Mouse (Mus musculus): ENCODE results near the gene Ip6k1. TPM values are rescaled to one million over a fixed set of nuclear protein-coding genes. Genes with fewer than 3 reads are reported as not detected.

Ip6k1 gene
- polyA plus RNA-seq, 1 experiment from 2014 or later: 27.9 TPM

GRCm38 (mm10) chr9:107995513-107995912 lies 6.8 kb upstream of the Ip6k1 start:
- Histone ChIP-seq H3K9me3 (ENCODE audit: control insufficient read depth) (no peaks in the 10 kb centered on the region), H3K4me3 (ENCODE audit: low read depth, low read length) (no peak overlapping the region), H3K27me3 (replicated peaks; ENCODE audit: control insufficient read depth, insufficient read depth, low read length) (no peaks in the 10 kb centered on the region), H3K4me2 (replicated peaks; ENCODE audit: low read depth) (no peak overlapping the region), H3K36me3 (ENCODE audit: control insufficient read depth, insufficient read depth) (no peaks in the 10 kb centered on the region), H3K4me1 (replicated peaks; ENCODE audit: control insufficient read depth, insufficient read depth, low read length) (no peaks in the 10 kb centered on the region), H3K27ac (ENCODE audit: low read depth, low read length) (no peak overlapping the region), H3K9ac (ENCODE audit: low read depth, low read length) (no peak overlapping the region)
- WGBS: 94% methylated on average over 21 of the region's 21 CpGs
- ATAC-seq: no peak
- no peak for TF ChIP-seq CTCF (IDR thresholded peaks at IDR 0.05; ENCODE audit: low read depth)

- Histone ChIP-seq H3K4me2 (replicated peaks; ENCODE audit: low read depth) (no peak within 1 kb of the TSS), H3K4me1 (replicated peaks; ENCODE audit: control insufficient read depth, insufficient read depth, low read length) (no peaks in the 10 kb centered on the region), H3K9ac (ENCODE audit: low read depth, low read length) (no peak within 1 kb of the TSS), H3K27me3 (replicated peaks; ENCODE audit: control insufficient read depth, insufficient read depth, low read length) (no peaks in the 10 kb centered on the region), H3K4me3 (ENCODE audit: low read depth, low read length) (no peak within 1 kb of the TSS), H3K9me3 (ENCODE audit: control insufficient read depth) (no peaks in the 10 kb centered on the region), H3K27ac (ENCODE audit: low read depth, low read length) (no peak within 1 kb of the TSS), H3K36me3 (ENCODE audit: control insufficient read depth, insufficient read depth) (no peaks in the 10 kb centered on the region)
- ATAC-seq: no peak
- WGBS: 84% methylated on average over 5 of the region's 5 CpGs
- no peak for TF ChIP-seq CTCF (IDR thresholded peaks at IDR 0.05; ENCODE audit: low read depth)
These were observed 6.3 kb upstream of the Ip6k1 start, which contains the start of gene Gm20662 for GRCm38 (mm10) chr9:107996049-107996448. Gene Gm20662 (plus strand): TSS chr9:107996349.

GRCm38 (mm10) chr9:108002778-108003530 lies 653 bp downstream of the Ip6k1 start:
- Histone ChIP-seq H3K4me3 (ENCODE audit: low read depth, low read length) (peak overlapping the region; percentile 100), H3K27me3 (replicated peaks; ENCODE audit: control insufficient read depth, insufficient read depth, low read length) (no peaks in the 10 kb centered on the region), H3K27ac (ENCODE audit: low read depth, low read length) (peak overlapping the region; percentile 96), H3K4me2 (replicated peaks; ENCODE audit: low read depth) (peak overlapping the region; percentile 95), H3K9ac (ENCODE audit: low read depth, low read length) (peak overlapping the region; percentile 100), H3K4me1 (replicated peaks; ENCODE audit: control insufficient read depth, insufficient read depth, low read length) (0 out of 2 replicates have a peak, but pooled peaks cover 6% of the 10 kb centered on the region), H3K9me3 (ENCODE audit: control insufficient read depth) (no peaks in the 10 kb centered on the region), H3K36me3 (ENCODE audit: control insufficient read depth, insufficient read depth) (no peaks in the 10 kb centered on the region)
- ATAC-seq: peak; percentile 37; the same call in 1 of the 2 replicates
- no peak for TF ChIP-seq CTCF (IDR thresholded peaks at IDR 0.05; ENCODE audit: low read depth)
- WGBS: under 1% methylated on average over 50 of the region's 50 CpGs

GRCm38 (mm10) chr9:108003531-108003890 lies 1.2 kb downstream of the Ip6k1 start:
- TF ChIP-seq CTCF (IDR thresholded peaks at IDR 0.05; ENCODE audit: low read depth): no peak
- Histone ChIP-seq H3K4me2 (replicated peaks; ENCODE audit: low read depth) (peak overlapping the region; percentile 95), H3K4me1 (replicated peaks; ENCODE audit: control insufficient read depth, insufficient read depth, low read length) (0 out of 2 replicates have a peak, but pooled peaks cover 6% of the 10 kb centered on the region), H3K9ac (ENCODE audit: low read depth, low read length) (peak overlapping the region; percentile 100), H3K27ac (ENCODE audit: low read depth, low read length) (peak overlapping the region; percentile 96; the same call in 1 of the 2 replicates), H3K27me3 (replicated peaks; ENCODE audit: control insufficient read depth, insufficient read depth, low read length) (no peaks in the 10 kb centered on the region), H3K4me3 (ENCODE audit: low read depth, low read length) (peak overlapping the region; percentile 100), H3K9me3 (ENCODE audit: control insufficient read depth) (no peaks in the 10 kb centered on the region), H3K36me3 (ENCODE audit: control insufficient read depth, insufficient read depth) (no peaks in the 10 kb centered on the region)
- ATAC-seq: no peak
- 19% methylated on average over 8 of the region's 8 CpGs for WGBS

GRCm38 (mm10) chr9:108008041-108008440 lies 5.7 kb downstream of the Ip6k1 start:
- WGBS: 71% methylated on average over 5 of the region's 5 CpGs
- Histone ChIP-seq H3K4me3 (ENCODE audit: low read depth, low read length) (no peak overlapping the region), H3K27ac (ENCODE audit: low read depth, low read length) (no peak overlapping the region), H3K36me3 (ENCODE audit: control insufficient read depth, insufficient read depth) (no peaks in the 10 kb centered on the region), H3K9me3 (ENCODE audit: control insufficient read depth) (no peaks in the 10 kb centered on the region), H3K9ac (ENCODE audit: low read depth, low read length) (no peak overlapping the region), H3K27me3 (replicated peaks; ENCODE audit: control insufficient read depth, insufficient read depth, low read length) (no peaks in the 10 kb centered on the region), H3K4me2 (replicated peaks; ENCODE audit: low read depth) (no peak overlapping the region), H3K4me1 (replicated peaks; ENCODE audit: control insufficient read depth, insufficient read depth, low read length) (no peaks in the 10 kb centered on the region)
- no peak for ATAC-seq
- TF ChIP-seq CTCF (IDR thresholded peaks at IDR 0.05; ENCODE audit: low read depth): no peak

GRCm38 (mm10) chr9:108010385-108010784 lies 8.1 kb downstream of the Ip6k1 start:
- no peaks in the 10 kb centered on the region for H3K9me3 ChIP-seq (ENCODE audit: control insufficient read depth)
- no peak for TF ChIP-seq CTCF (IDR thresholded peaks at IDR 0.05; ENCODE audit: low read depth)
- no peak for ATAC-seq

More at GRCm38 (mm10) chr9:108010385-108010784, 8.1 kb downstream of the Ip6k1 start:
- Histone ChIP-seq H3K36me3 (ENCODE audit: control insufficient read depth, insufficient read depth) (no peaks in the 10 kb centered on the region), H3K4me3 (ENCODE audit: low read depth, low read length) (no peak overlapping the region), H3K9ac (ENCODE audit: low read depth, low read length) (no peak overlapping the region), H3K27ac (ENCODE audit: low read depth, low read length) (no peak overlapping the region), H3K27me3 (replicated peaks; ENCODE audit: control insufficient read depth, insufficient read depth, low read length) (no peaks in the 10 kb centered on the region), H3K4me1 (replicated peaks; ENCODE audit: control insufficient read depth, insufficient read depth, low read length) (no peaks in the 10 kb centered on the region), H3K4me2 (replicated peaks; ENCODE audit: low read depth) (no peak overlapping the region)
